Mouse (Mus musculus): ENCODE data around the gene Cubn. TPM values are rescaled to one million over a fixed set of nuclear protein-coding genes. Genes with fewer than 3 reads are reported as not detected.

The Cubn gene
- total RNA-seq, 2 experiments from 2014 or later, result 0.72 to 0.76 TPM

GRCm38 (mm10) chr2:13486470-13486869 lies 5.1 kb downstream of the Cubn start:
- DNase-seq, result no peak
- intact Hi-C loops (cut with DNase I), result no loop called here

- intact Hi-C loops (cut with DNase I), result no loop called here
- DNase-seq, result no peak
Measured at GRCm38 (mm10) chr2:13484566-13484965, 7.0 kb downstream of the Cubn start.

GRCm38 (mm10) chr2:13480744-13481143 lies 10.9 kb downstream of the Cubn start:
- intact Hi-C loops (cut with DNase I), result no loop called here
- no peak for DNase-seq

- no peak for DNase-seq
- intact Hi-C loops (cut with DNase I), result no loop called here
Measured at GRCm38 (mm10) chr2:13479165-13479564, 12.4 kb downstream of the Cubn start.

- intact Hi-C loops (cut with DNase I), result no loop called here
Measured at GRCm38 (mm10) chr2:13470108-13470507, 21.5 kb downstream of the Cubn start.

GRCm38 (mm10) chr2:13469641-13470040 lies 22.0 kb downstream of the Cubn start:
- intact Hi-C loops (cut with DNase I), result no loop called here
- DNase-seq, result no peak

More at GRCm38 (mm10) chr2:13470108-13470507, 21.5 kb downstream of the Cubn start:
- no peak for DNase-seq

- no peak for DNase-seq
- intact Hi-C loops (cut with DNase I), result no loop called here
Measured at GRCm38 (mm10) chr2:13466685-13467084, 24.9 kb downstream of the Cubn start.

GRCm38 (mm10) chr2:13458088-13458487 lies 33.5 kb downstream of the Cubn start:
- intact Hi-C loops (cut with DNase I), result no loop called here
- DNase-seq, result no peak

GRCm38 (mm10) chr2:13456821-13457220 lies 34.8 kb downstream of the Cubn start:
- intact Hi-C loops (cut with DNase I), result no loop called here
- no peak for DNase-seq

GRCm38 (mm10) chr2:13451495-13452491 lies 39.8 kb downstream of the Cubn start:
- no peak for DNase-seq
- intact Hi-C loops (cut with DNase I), result no loop called here

GRCm38 (mm10) chr2:13450895-13451294 lies 40.7 kb downstream of the Cubn start:
- DNase-seq, result no peak

GRCm38 (mm10) chr2:13450470-13450869 lies 41.1 kb downstream of the Cubn start:
- intact Hi-C loops (cut with DNase I), result no loop called here
- no peak for DNase-seq

More at GRCm38 (mm10) chr2:13450895-13451294, 40.7 kb downstream of the Cubn start:
- intact Hi-C loops (cut with DNase I), result no loop called here

GRCm38 (mm10) chr2:13445156-13445555 lies 46.5 kb downstream of the Cubn start:
- DNase-seq, result no peak
- intact Hi-C loops (cut with DNase I), result no loop called here

GRCm38 (mm10) chr2:13438983-13439382 lies 52.6 kb downstream of the Cubn start:
- DNase-seq, result no peak
- intact Hi-C loops (cut with DNase I), result loop anchor here (5.0 kb wide), 1 partner anchor 147 kb away; no protein-coding TSS in a partner anchor

- no peak for DNase-seq
- intact Hi-C loops (cut with DNase I), result loop anchor here (5.0 kb wide), 1 partner anchor 146 kb away; no protein-coding TSS in a partner anchor
Measured at GRCm38 (mm10) chr2:13438275-13438845, 53.3 kb downstream of the Cubn start.

GRCm38 (mm10) chr2:13432002-13432401 lies 59.6 kb downstream of the Cubn start:
- intact Hi-C loops (cut with DNase I), result no loop called here
- DNase-seq, result no peak

- peak; percentile 49 to 56 for DNase-seq
- intact Hi-C loops (cut with DNase I), result no loop called here
Measured at GRCm38 (mm10) chr2:13421974-13422760, 69.4 kb downstream of the Cubn start.

GRCm38 (mm10) chr2:13416765-13417524 lies 74.7 kb downstream of the Cubn start:
- intact Hi-C loops (cut with DNase I), result loop anchor here (2.0 to 5.0 kb wide), 2 partner anchors 85 to 158 kb away; no protein-coding TSS in a partner anchor
- no peak for DNase-seq

GRCm38 (mm10) chr2:13413520-13414178 lies 78.0 kb downstream of the Cubn start:
- intact Hi-C loops (cut with DNase I), result loop anchor here (2.0 kb wide), 2 partner anchors 15 to 43 kb away; no protein-coding TSS in a partner anchor
- peak; percentile 55 to 58 for DNase-seq
